Mouse (Mus musculus): ENCODE data around the gene Taf1b. TPM values are rescaled to one million over a fixed set of nuclear protein-coding genes. Genes with fewer than 3 reads are reported as not detected.

The Taf1b gene
- polyA plus RNA-seq, 2 experiments from 2014 or later: 64.3 to 69.6 TPM

GRCm38 (mm10) chr12:24552531-24552930 is 54.4 kb downstream of the Taf1b start:
- ATAC-seq: no peak

DNA sequence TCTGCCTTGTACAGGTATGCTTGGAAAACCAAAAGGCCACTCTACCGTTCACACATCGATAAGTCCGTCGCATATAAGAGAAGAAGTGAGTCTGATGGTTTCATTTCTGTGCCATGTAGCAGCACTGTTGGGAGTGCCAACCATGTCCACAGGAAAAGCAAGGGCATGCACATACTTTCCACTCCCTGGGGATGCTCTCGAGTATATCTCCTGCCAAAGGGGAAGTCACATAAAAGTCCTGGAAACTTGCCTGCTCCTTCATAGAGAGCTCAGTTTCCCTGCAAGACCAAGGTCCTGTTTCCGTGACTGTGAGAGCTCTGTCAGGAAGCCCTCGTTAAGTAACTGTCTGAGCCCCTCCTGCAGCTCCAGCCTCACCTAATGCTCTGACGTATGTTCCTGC is 57.8 kb downstream of the Taf1b start:
- ATAC-seq: no peak

DNA sequence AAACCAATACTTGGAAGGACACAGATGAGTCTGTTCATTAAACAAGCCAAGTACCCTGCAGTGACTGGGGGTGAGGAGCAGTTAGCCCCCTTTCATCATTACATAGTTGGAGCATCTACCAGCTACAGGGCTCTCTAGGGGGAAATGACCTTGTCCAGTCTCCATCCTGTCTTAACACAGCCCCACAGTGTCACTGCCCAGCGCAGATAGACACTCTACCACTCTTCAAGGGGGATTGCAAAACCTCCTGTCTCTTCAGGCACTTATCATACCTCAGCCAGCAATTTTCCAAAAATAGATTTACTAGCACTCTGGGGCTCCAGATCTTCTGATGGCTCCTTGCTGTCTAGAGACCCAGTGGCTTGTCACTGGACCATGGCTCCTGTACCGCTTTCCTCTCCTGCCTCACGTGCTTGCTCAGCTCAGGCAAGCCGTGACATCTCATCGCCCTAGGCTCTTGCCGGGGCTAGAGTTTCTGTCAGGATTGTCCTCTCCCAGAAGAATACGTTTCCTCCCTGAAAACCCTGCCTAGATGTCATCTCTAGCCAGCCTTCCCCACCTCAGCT is 65.3 kb downstream of the Taf1b start:
- no peak for ATAC-seq

DNA sequence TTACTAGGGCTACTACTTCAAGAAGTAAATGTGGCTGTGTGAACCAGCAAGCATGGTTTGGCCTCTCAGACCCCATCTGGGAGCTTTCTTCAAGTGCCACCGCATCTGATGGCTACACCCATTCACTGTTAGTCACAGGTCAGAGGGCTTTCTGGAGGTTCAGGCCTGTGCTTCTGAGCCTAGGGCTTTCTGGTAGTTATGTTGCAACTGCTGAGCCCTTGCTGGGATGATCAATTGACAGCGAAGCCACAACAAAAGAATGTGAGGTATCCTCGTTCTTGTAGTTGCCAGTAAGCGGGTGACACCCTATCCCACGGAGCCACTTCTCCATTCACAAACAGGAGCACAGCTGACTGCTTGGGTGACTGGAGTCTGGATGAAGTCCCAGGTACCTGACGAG is 67.2 kb downstream of the Taf1b start:
- ATAC-seq: no peak

- ATAC-seq: no peak
Observed at GRCm38 (mm10) chr12:24567606-24568005, 69.4 kb downstream of the Taf1b start.

DNA sequence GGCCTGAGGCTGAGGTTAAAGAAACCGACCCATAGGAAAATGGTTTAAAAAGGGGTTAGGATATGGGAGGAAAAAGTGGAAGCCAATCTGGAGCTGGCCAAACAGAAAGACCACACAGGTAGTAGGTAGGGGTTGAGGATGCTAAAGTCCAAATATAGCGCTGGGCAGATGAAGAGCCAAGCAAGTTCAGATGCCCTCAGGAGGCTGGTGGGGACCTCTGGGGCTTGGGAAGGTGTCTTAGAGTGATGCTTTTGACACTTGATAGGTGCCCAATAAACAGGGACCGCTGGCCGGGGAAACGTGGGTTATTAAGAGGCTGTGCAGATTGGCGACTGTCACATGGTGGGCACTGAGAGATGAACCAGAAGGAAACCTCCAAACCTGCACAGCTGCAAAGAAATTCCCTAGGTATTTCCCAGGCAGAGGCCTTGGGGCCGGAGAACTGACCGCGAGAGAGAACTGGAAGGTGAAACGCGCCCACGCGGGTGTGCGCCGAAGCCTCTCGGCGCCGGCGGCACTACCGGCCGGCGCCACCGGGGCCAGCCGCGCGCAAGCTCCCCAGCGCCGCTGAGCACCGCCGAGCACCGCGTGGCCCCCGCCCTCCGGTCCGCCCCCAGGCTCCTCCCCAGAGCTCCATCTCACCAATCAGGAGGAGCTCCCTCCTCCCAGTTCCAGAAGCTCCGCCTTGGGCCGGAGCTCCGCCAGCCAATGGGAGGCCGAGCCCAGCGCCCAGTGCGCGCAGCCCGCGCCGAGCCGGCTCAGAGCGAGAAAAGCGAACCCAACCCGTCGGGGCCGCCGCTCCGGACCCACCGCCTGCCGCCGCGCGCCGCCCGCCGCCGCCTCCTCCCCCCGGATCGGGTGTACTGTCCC is 73.6 kb downstream of the Taf1b start, which contains the start of gene Grhl1:
Gene Grhl1 (plus strand): TSS at position 761 of the 870 bp plus-strand sequence.
- peak; percentile 99 for ATAC-seq

DNA sequence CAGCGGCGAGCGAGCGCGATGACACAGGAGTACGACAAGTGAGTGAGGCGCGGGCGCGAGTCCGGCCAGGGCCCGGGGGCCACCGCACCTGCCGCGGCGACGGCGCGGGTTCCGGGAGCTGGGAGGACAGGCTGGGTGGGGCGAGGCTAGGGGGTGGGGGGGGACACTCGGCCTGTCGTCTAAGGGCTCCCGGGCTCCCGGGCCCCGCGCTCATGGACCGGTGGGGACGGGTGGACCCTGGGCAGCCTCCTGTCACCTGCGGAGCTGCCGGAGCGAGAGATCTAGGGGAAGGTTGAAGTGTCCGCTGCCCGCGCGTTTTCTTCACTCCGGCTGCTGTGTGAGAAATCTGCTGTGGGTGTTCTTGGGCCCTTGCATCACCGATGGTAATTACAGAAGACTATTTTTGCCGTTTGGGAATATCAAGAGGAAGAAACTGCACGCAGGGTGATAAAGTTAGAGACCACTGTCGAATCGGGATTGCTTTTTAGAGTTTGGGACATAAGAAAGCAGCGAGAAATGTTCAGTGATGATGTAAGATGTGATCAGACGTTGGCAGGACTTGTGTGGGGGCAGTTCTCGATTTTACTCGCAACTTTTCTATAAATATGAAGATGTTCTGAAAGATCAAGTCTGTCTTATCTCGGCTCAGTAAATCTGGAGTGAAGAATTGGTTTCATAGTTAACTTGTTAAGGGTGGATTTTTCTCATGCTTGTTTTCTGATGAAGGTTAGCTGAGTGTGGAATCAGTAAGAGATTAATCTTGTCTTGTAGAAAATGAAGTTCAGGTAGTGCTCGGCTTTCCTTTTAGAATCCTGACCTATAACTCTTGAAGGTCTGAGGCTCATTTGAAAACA is 74.5 kb downstream of the Taf1b start:
- peak; percentile 18 for ATAC-seq

DNA sequence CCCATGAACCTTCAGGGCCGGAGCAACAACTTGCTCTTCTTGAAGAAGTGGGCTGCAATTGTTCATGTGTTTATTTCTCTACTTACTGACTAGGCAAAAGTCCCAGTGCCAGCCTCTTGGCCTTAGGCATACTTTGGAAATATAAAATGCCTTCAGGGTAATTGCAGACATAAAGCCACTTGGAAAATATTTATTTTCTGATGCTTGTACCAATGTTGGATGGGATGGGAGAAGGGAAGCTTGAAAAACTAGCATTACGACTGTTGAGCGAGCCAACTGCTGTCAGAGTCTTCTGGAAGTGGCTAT is 75.1 kb downstream of the Taf1b start:
- ATAC-seq: no peak

- no peak for ATAC-seq
Observed at GRCm38 (mm10) chr12:24574870-24575269, 76.7 kb downstream of the Taf1b start.

GRCm38 (mm10) chr12:24580452-24580851 is 82.3 kb downstream of the Taf1b start:
- no peak for ATAC-seq

DNA sequence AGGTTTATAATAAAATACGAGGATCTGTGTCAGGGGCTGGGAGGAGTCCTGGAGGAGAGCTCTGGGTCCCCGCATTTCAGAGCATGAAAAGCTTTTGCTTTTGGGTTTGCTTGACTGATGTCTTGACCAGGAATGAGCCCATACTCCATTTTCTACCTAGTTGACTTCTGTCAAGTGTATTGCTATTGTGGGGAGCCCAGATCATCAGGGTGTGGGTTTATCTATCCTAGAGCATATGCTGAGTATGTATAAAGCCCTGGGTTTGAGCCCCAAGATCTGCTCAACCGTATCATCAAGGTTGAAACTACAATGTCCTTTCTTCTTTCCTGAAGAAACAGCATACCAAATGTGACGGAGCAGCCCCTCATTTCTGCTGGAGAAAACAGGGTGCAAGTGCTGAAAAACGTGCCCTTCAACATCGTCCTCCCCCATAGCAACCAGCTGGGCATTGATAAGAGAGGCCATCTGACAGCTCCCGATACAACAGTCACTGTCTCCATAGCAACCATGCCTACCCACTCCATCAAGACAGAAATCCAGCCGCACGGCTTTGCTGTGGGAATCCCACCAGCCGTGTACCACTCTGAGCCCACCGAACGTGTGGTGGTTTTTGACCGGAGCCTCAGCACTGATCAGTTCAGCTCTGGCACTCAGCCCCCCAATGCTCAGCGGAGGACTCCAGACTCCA is 83.0 kb downstream of the Taf1b start:
- no peak for ATAC-seq

DNA sequence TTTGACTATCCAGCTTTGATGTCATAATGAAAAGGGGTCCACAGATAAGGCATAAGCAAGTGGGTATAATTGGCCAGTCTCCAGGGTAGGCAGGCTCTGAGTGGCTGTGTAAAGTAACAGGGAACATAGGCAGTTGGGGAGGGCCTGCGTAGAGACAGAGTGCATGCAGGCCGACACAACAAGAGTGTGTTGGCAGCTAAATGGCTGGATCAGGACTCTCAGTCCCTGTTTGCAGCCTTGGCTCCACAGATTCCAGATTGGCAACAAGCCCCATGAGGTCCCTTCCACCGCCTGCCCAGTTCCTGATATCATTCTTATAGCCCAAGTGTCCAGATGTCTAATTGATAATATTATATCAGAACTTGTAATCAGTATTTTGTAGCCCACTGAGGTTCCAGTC is 85.5 kb downstream of the Taf1b start:
- ATAC-seq: no peak

- ATAC-seq: no peak
Observed at GRCm38 (mm10) chr12:24584835-24585234, 86.7 kb downstream of the Taf1b start.

GRCm38 (mm10) chr12:24586193-24586592 is 88.0 kb downstream of the Taf1b start:
- no peak for ATAC-seq

DNA sequence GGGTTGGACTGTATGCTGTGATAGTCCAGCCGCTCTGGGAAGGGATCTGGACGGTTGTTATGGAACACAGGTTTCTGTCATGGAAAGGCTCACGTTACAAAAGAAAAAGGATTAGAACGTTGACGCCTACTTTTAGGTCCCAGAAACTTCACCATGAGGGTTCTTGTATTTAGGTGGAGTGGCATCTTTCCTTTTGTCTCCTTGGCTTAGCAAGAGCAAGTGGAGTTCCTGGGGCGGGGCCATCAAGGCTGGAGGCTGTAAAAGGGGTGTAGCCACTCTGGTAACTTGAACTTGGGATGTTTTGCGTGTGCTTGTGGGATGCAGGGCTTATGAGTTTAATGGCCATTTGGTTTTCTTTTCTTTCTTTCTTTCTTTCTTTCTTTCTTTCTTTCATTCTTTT is 92.2 kb downstream of the Taf1b start:
- ATAC-seq: no peak

DNA sequence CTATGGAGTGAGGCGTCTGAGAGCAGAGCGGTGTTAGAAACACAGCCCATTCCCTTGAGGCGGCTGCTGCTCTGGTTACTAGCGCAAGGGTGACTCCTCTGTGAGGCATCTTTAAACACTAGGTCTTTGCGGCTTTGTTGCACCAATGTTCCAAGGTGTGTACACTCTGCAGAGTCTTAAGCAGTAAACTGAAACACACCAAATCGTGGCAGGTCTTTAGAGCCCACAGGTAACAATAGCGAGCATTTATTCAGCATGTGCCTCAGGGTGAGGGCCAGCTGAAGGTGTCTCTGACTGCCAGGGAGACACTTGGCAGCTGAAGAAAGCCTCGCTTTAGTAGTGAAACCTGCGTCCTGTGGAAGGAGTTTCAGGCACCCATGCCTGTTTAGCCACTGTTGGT is 93.9 kb downstream of the Taf1b start:
- no peak for ATAC-seq

GRCm38 (mm10) chr12:24592956-24593672 is 95.0 kb downstream of the Taf1b start:
- ATAC-seq: peak; percentile 85

DNA sequence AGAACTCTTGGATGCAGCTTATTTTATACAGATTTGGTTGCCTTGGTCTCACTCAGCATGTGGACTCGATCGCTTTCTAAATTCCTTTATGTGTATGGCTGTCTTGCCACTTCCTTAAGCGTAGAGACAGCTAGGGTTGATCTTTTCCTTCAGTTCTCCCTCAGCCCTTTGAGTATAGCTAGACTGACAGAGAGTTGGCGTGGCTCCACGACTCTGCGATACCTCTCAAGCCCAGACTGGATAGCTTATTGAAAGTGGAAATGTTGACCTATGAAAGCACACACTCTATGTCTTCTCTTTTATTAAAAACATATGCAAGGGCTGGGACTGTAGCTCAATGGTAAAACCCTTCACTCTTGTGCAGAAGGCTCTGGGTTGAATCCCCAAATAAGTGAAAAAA is 99.2 kb downstream of the Taf1b start:
- ATAC-seq: no peak

DNA sequence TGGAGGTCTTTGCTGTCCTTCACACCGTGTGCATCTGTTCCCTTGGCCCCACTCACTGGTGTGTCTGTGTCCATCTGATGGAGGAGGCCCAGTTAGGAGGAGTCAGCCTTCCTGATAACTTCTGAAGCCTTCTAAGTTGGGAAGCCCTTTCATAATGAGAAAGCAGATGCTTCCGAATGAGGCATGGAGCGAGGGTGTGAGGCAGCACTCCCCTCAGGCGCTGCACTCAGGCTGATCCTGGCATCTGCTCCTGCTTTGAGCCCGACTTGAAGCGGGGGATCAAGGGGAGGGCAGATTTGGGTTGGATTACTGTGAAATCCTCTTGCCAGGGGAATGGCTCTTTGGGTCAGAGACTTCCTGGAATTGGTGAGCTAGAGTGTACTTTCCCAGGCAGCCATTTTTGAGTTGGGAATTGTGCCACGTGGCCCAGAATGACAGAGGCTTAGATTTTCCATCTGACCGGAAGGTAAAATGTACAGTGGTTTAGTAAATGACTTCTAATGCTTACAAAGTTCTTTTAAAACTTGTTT is 101.3 kb downstream of the Taf1b start:
- no peak for ATAC-seq

- peak; percentile 66 for ATAC-seq
Observed at GRCm38 (mm10) chr12:24600074-24600473, 101.9 kb downstream of the Taf1b start.

GRCm38 (mm10) chr12:24600806-24601205 is 102.6 kb downstream of the Taf1b start:
- peak; percentile 83 for ATAC-seq

- ATAC-seq: no peak
Observed at GRCm38 (mm10) chr12:24603266-24603665, 105.1 kb downstream of the Taf1b start.

Data from CD4-positive, CD25-positive, alpha-beta regulatory T cell, adult 4 months (primary cell).